Mouse (Mus musculus) thymus, postnatal 14 days (tissue): ENCODE data around the gene Ptpn21.
A peak's percentile ranks its signal among the peaks of the same experiment; 100 is the strongest.

ENCODE experiments used
- DNase-seq: peaks from one replicate; pipeline ENCODE4 v3.0.0; 2021

Gene Ptpn21

GRCm38 (mm10) chr12:98721030-98721429, 16.2 kb downstream of the Ptpn21 start:
- DNase-seq, result no peak

GRCm38 (mm10) chr12:98720628-98721027, 16.6 kb downstream of the Ptpn21 start:
- DNase-seq, result no peak

GRCm38 (mm10) chr12:98716142-98716541, 21.1 kb downstream of the Ptpn21 start:
- no peak for DNase-seq

GRCm38 (mm10) chr12:98714757-98715156, 22.4 kb downstream of the Ptpn21 start:
- DNase-seq, result no peak

- no peak for DNase-seq
Measured at GRCm38 (mm10) chr12:98713621-98714103, 23.5 kb downstream of the Ptpn21 start.

GRCm38 (mm10) chr12:98712819-98713218, 24.4 kb downstream of the Ptpn21 start:
- DNase-seq, result no peak

GRCm38 (mm10) chr12:98703961-98704360, 33.2 kb downstream of the Ptpn21 start:
- no peak for DNase-seq

- DNase-seq, result no peak
Measured at GRCm38 (mm10) chr12:98703554-98703953, 33.7 kb downstream of the Ptpn21 start.

- no peak for DNase-seq
Measured at GRCm38 (mm10) chr12:98701564-98701963, 35.6 kb downstream of the Ptpn21 start.

GRCm38 (mm10) chr12:98697202-98697601, 40.0 kb downstream of the Ptpn21 start:
- DNase-seq, result no peak

- DNase-seq, result no peak
Measured at GRCm38 (mm10) chr12:98690230-98690629, 47.0 kb downstream of the Ptpn21 start.

GRCm38 (mm10) chr12:98683574-98683973, 53.6 kb downstream of the Ptpn21 start:
- no peak for DNase-seq

GRCm38 (mm10) chr12:98683171-98683570, 54.0 kb downstream of the Ptpn21 start:
- no peak for DNase-seq

GRCm38 (mm10) chr12:98682196-98682595, 55.0 kb downstream of the Ptpn21 start:
- DNase-seq, result no peak

GRCm38 (mm10) chr12:98679906-98680305, 57.3 kb downstream of the Ptpn21 start:
- no peak for DNase-seq

GRCm38 (mm10) chr12:98677336-98677735, 59.9 kb downstream of the Ptpn21 start:
- peak; percentile 70 for DNase-seq

- DNase-seq, result no peak
Measured at GRCm38 (mm10) chr12:98676861-98677260, 60.3 kb downstream of the Ptpn21 start.

- DNase-seq, result peak; percentile 83
Measured at GRCm38 (mm10) chr12:98674627-98675143, 62.5 kb downstream of the Ptpn21 start.

GRCm38 (mm10) chr12:98673879-98674278, 63.3 kb downstream of the Ptpn21 start:
- DNase-seq, result no peak

GRCm38 (mm10) chr12:98670429-98670828, 66.8 kb downstream of the Ptpn21 start:
- no peak for DNase-seq

- no peak for DNase-seq
Measured at GRCm38 (mm10) chr12:98669864-98670263, 67.3 kb downstream of the Ptpn21 start.

- no peak for DNase-seq
Measured at GRCm38 (mm10) chr12:98669086-98669485, 68.1 kb downstream of the Ptpn21 start.

GRCm38 (mm10) chr12:98668132-98668814, 68.9 kb downstream of the Ptpn21 start:
- no peak for DNase-seq

- no peak for DNase-seq
Measured at GRCm38 (mm10) chr12:98662617-98663016, 74.6 kb downstream of the Ptpn21 start.

- no peak for DNase-seq
Measured at GRCm38 (mm10) chr12:98656873-98657272, 80.3 kb downstream of the Ptpn21 start.
